Mouse (Mus musculus): Measurements from ENCODE around the gene Gap43. TPM values are rescaled to one million over a fixed set of nuclear protein-coding genes. Genes with fewer than 3 reads are reported as not detected.
"Not testable (repeated sequence)": the region's sequence is repeated elsewhere in the genome, so short reads cannot be mapped to it uniquely, and the experiment has no call there.

The Gap43 gene
- polyA plus RNA-seq, 1 experiment = not detected

DNA sequence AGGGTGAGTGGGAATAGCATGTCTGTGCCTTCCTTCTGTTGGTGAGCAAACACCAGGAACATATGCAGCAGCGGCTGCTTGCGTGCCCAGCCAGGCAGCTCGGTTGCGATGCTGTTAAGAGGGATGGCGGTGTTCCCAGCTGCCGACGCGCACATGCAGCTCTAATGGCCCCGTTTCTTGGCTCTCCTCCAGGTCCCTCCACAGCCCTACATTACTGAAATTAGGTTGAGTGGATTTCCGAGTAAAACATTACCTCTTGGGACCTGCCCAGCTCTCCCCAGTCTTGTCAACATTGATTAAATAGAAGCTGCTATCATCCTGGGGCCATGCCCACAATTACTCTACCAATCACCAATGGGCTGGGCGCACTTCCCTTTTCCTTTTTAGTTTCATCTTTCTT lies 84.8 kb downstream of the Gap43 start:
- TF ChIP-seq CTCF (IDR thresholded peaks at IDR 0.05; ENCODE audit: insufficient read depth, low read depth, low read length) = no peak
- no peak for TF ChIP-seq POLR2A (IDR thresholded peaks at IDR 0.05; ENCODE audit: insufficient read depth, low read depth, low read length)
- H3K4me3 ChIP-seq (ENCODE audit: insufficient read depth, low read depth, low read length) = peak overlapping the region; percentile 34; the same call in 1 of the 2 replicates

DNA sequence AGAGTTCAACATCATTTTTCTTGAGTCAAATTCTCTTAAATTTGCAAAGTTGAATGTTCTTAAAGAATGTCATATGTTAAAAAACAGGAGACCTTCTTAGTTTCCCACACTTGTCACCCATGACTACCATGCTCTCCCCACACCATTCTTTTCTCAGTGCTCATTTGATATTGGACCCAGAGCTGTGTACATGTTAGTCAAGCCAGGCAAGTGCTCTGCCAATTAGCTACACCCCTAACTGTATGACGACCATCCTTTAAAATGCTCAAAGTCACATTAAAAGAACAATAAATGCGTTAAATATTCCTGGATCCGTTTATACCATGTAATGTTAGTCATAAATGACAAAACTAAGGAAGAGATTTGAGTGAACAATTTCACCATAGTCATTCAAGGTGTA lies 85.2 kb downstream of the Gap43 start:
- Histone ChIP-seq H3K4me1 (ENCODE audit: control insufficient read depth, insufficient read depth, low read length) (0 out of 2 replicates have a peak, but pooled peaks cover 3% of the 10 kb centered on the region), H3K27ac (ENCODE audit: insufficient read depth, low read depth, low read length) (no peak overlapping the region), H3K4me3 (ENCODE audit: insufficient read depth, low read depth, low read length) (no peak overlapping the region)
- TF ChIP-seq POLR2A (IDR thresholded peaks at IDR 0.05; ENCODE audit: insufficient read depth, low read depth, low read length) (no peak), CTCF (IDR thresholded peaks at IDR 0.05; ENCODE audit: insufficient read depth, low read depth, low read length) (no peak)
- 61% methylated on average over 3 of the region's 3 CpGs for WGBS

More for the DNA sequence above, 84.8 kb downstream of the Gap43 start:
- WGBS = 26% methylated on average over 11 of the region's 11 CpGs
- Histone ChIP-seq H3K4me1 (ENCODE audit: control insufficient read depth, insufficient read depth, low read length) (0 out of 2 replicates have a peak, but pooled peaks cover 3% of the 10 kb centered on the region), H3K27ac (ENCODE audit: insufficient read depth, low read depth, low read length) (no peak overlapping the region)

DNA sequence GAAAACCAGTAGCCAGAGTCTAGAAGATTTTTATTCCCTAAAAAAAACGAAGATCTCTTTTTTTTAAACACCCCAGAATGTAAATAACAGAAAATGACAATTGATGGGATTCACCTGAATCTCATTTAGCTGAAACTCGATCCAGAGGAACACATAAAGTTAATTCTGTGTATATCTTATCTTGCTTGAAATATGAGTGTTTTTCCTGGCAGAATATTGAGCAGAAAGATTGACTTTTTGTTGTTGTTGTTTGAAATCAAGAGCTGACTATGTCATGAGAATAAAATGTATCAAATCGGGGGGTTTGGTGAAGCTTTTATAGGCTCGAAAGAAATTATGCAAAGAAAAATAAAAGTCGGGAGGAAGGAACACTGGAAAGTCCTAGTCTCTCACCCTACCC lies 88.2 kb downstream of the Gap43 start:
- 0 out of 2 replicates have a peak, but pooled peaks cover 3% of the 10 kb centered on the region for H3K4me1 ChIP-seq (ENCODE audit: control insufficient read depth, insufficient read depth, low read length)
- H3K27ac ChIP-seq (ENCODE audit: insufficient read depth, low read depth, low read length) = no peak overlapping the region
- 84% methylated on average over 5 of the region's 5 CpGs for WGBS
- TF ChIP-seq CTCF (IDR thresholded peaks at IDR 0.05; ENCODE audit: insufficient read depth, low read depth, low read length) = no peak
- TF ChIP-seq POLR2A (IDR thresholded peaks at IDR 0.05; ENCODE audit: insufficient read depth, low read depth, low read length) = no peak
- no peak overlapping the region for H3K4me3 ChIP-seq (ENCODE audit: insufficient read depth, low read depth, low read length)

GRCm38 (mm10) chr16:42244121-42244520 lies 96.3 kb downstream of the Gap43 start:
- H3K4me3 ChIP-seq (ENCODE audit: insufficient read depth, low read depth, low read length); H3K4me1 ChIP-seq (ENCODE audit: control insufficient read depth, insufficient read depth, low read length); H3K27ac ChIP-seq (ENCODE audit: insufficient read depth, low read depth, low read length): not testable (repeated sequence)
- WGBS = 74% methylated on average over 3 of the region's 3 CpGs

DNA sequence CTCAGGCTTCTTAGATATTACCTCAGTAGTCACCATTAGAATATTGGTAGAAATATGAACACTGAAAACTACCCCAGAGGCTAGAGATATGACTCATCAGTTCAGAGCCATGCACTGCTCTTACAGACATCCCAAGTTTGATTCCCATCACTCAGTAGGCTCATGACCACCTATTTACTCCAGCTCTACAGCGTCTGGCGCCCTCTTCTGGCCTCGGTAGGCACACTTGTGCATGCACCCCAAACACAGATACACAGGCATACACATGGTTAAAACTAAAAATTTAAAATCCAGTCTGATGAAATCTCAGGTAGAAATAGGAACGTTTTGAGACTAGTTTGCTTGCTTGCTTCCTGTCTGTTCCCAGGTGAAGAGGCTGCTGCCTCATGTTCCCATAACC lies 109.1 kb downstream of the Gap43 start:
- no peak overlapping the region for H3K27ac ChIP-seq (ENCODE audit: insufficient read depth, low read depth, low read length)
- no peaks in the 10 kb centered on the region for H3K4me1 ChIP-seq (ENCODE audit: control insufficient read depth, insufficient read depth, low read length)
- 71% methylated on average over 4 of the region's 4 CpGs for WGBS
- TF ChIP-seq CTCF (IDR thresholded peaks at IDR 0.05; ENCODE audit: insufficient read depth, low read depth, low read length) (no peak), POLR2A (IDR thresholded peaks at IDR 0.05; ENCODE audit: insufficient read depth, low read depth, low read length) (no peak)
- no peak overlapping the region for H3K4me3 ChIP-seq (ENCODE audit: insufficient read depth, low read depth, low read length)
